Mouse (Mus musculus): ENCODE results near the gene Pole3. TPM values are rescaled to one million over a fixed set of nuclear protein-coding genes. Genes with fewer than 3 reads are reported as not detected.

Pole3 gene
- polyA plus RNA-seq, 1 experiment: 31.3 TPM

DNA sequence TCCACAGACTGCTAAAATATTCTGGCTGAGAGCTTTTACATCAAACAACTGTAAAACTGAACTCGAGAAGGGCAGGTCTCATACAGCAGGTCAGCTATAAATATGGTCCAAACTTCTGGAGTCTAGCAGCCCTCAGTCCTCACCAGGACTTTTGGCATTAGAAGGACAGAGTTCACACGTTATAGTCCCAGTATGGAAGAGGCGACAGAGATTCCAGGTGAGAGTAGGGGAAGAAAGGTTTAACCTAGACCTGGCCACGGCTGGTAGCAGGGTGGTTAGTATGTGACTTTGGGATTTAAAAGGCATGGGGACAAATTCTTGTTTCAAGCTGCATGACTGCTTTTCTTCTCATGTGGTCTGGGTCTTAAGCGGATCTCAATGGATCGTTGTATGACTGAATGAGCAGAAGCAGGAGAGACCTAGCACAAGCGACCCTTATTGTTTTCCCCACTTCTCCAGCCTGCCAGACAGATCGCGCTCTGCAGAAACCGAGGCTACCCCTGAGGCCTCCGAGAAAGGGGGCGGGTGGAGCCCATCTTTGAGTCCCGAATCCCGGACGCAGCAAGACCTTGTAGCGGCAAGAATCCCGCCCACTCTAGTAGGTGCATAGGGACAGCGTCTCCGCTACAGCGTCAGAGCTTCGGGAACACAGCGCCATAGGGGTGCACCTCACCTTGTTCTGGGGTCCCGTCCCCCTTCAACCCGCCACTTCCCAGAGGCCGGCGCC is 5.6 kb downstream of the Pole3 start:
- no peak for DNase-seq (ENCODE audit: extremely low spot score in 1 of 2, low spot score in 1 of 2)

DNA sequence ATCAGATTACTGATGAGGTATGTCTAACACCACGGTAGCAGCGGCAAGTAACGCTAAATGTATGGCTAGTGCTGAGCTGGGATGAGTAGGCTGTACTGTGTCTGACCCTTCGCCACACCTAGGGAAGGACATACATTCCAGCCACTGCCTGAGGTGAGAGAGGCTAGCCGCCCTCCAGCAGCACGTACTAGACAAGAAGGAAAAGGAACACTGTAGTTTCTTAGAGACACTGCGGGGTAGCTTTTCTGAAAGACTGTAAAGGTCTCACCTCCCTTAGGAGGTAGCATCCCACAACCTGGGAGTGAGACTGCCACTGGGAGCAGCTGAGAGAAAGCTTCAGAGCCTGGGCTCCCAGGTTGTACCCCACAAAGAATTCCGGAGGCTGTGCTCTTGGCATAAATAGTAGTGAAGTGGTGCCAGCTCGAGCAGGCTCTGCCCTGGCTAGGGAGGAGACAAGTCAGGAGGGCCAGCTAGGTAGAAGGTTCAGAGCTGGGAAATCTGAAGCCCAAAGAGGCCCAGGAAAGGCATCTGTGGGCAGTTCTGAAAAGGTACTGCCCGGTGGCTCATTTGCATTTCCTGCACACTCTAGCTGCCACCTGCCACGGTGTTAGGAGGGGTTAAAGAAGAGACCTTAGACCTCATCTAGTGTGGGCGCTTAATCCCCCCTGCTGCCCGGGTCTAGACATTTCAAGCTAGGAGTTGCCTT is 6.3 kb downstream of the Pole3 start:
- no peak for DNase-seq (ENCODE audit: extremely low spot score in 1 of 2, low spot score in 1 of 2)

DNA sequence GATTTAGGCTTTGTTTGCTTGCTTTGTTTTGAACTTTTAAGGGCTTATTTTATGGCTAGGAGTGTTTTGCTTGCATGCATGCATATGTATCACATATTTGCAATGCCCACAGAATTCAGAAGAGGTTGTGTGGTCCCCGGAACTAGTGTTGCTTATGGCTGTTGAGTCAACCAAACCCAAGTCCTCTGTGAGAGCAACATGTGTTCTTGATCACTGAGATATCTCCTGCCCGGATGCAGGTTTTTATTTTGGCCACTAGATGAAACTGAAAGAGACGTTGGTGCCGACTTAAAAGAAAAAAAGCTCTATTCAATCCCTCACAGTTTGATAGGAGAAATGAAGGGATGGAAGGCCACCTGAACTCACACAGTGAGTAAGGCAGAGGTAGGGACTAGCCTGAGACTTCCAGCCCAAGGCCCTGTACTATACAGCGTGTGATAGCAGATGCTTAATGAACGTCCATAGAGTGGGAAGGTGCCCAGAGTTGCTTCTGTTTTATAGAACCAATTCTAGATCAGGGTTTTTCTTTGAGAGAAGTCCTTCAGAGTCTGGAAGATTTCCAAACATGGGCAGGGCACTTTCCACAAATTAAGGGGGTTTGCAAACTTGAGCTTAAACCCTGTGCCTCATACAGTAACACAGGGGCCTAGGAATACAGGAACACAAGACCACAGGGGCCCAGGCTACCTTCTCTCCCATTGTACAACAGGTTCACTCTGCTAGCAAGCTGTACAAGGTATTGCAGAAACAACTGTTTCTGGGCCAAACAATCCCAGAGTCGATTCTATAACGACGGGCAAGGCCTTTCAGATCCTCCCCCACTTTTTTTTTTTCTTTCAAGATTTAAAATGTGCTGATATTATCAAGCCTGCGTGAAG is 7.1 kb downstream of the Pole3 start:
- no peak for DNase-seq (ENCODE audit: extremely low spot score in 1 of 2, low spot score in 1 of 2)

DNA sequence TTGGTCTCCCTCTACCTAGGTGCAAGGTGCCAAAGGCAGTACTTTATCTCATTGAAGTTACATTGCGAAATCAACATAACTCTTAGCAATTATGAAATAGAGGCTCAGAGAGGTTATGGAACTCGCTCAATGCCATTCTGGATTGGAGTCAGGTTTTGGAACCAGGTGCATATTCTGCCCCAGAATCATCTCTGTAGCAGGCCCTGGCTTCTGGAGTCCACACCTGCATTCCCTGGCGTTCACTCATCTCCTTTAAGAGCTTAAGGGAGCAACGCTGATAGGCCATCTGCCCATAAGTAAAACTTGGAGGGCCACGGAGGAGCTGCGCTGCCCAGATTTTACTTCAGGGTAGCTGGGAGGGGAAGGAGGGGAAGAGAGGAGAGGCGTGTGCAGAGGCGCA is 7.8 kb downstream of the Pole3 start:
- DNase-seq (ENCODE audit: extremely low spot score in 1 of 2, low spot score in 1 of 2): no peak

DNA sequence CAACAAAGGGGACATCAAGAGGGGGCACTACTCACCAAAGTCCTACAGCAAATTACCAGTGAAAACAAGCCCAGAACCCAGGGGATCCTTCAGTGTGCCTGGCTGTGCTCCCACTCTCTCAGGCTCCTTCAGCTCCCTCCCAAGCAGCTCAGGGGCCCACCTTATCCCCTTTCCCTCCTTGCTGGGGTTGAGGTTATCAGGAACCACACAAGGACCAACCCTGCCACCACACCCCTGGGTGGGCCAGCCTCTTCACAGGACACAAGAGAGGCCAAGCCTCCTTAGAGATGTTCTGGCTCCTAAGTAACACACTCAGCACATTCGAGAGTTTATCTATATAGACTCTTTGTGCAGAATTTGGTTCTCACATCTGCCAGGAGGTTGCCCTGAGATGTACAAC is 8.3 kb downstream of the Pole3 start:
- no peak for DNase-seq (ENCODE audit: extremely low spot score in 1 of 2, low spot score in 1 of 2)

DNA sequence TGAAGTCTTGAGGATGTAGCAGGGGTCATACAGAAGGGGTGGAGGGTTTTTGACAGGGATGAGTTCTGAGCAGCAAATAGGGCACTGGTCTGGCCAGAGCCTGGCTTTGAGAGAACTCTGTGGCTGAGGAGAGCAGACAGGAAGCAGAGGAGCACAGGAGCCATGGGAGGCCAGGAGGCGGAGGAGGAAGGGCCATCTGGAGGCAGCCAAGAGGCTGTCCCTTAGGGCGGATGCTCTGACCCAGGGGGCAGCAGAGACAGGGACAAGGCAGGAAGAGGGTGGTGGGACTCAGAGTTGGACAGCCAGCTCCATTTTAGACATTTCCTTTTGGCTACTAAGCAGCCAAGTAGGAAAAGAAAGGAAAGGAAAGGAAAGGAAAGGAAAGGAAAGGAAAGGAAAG is 8.8 kb downstream of the Pole3 start:
- DNase-seq (ENCODE audit: extremely low spot score in 1 of 2, low spot score in 1 of 2): no peak

DNA sequence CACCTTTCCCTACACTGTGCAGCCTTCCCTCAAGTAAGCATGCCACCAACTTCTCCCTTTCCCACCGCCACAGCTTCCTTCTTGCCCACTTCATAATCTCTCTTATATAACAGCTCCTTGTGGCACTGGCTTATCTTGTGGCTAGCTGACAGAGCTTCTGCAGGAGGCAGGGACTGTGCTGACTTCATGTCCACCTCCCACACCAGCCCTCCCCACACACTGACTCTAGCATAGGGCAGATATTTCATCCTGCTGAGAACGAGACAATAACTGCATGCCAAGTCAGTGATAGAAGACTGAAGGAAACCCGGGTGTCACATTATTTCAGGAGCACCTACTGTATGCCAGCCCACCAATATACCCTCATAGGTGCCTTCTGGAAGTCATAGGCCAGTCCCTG is 9.4 kb downstream of the Pole3 start:
- DNase-seq (ENCODE audit: extremely low spot score in 1 of 2, low spot score in 1 of 2): no peak

DNA sequence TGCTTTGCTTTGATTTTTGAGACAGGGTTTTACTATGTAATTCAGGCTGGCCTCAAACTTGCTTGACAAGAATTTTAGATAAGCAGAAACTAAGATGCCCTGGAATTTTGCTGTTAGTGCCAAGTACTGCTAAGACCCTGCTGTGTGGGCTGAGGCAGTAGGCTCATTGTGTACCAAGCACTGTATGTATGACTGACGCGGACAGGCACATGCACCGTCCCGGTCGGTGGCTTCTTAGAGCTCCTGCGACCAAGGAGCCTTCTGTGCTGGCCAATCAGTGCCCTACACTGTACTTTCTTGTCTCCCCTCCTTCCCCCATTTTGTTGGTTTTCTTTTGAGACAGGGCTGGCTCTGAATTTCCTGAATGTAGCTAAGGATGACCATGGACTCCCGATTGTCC is 9.9 kb downstream of the Pole3 start:
- no peak for DNase-seq (ENCODE audit: extremely low spot score in 1 of 2, low spot score in 1 of 2)

DNA sequence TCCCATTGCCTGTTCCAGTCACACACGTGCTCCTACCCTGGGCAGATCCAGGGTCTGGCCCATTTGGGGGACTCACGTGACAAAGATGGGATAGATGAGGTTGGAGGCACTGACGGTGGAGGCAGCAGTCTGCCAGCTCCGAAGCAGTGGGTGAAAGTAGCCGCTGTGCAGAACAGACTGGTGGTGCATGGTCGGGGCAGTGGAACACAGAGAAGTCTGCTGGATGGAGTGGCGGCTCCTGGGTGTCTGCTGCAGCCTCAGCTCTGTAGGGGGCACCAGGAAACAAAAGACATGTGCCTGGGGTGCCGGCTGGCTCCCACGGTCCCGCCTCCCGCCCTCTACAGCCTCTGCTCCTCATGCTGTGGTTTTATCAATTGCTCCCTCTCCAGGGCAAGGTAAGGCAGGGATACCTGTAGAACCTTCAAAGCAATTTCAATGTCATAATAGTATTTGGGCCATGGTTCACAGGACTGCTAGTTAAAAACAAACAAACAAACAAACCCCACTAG is 10.8 kb downstream of the Pole3 start:
- no peak for DNase-seq (ENCODE audit: extremely low spot score in 1 of 2, low spot score in 1 of 2)

DNA sequence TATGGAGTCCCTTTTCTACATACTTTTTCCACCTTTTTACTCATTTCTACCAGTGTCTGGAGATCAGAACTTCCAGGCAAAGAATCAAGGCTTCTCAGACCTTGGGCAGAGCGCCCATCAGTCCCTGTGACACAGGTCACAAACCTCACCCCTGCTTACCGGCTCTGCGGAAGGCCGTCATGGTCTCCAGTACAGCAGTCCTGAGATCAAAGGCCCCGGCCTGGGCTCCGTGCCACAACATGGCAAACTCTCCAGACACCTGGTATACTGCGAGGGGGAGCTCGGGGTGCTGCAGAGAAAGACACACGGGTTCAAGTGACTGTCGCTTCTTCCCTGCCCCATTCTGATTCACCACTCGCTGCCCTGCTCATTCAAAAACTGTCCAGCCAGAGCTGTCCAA is 14.9 kb downstream of the Pole3 start:
- DNase-seq (ENCODE audit: extremely low spot score in 1 of 2, low spot score in 1 of 2): no peak

DNA sequence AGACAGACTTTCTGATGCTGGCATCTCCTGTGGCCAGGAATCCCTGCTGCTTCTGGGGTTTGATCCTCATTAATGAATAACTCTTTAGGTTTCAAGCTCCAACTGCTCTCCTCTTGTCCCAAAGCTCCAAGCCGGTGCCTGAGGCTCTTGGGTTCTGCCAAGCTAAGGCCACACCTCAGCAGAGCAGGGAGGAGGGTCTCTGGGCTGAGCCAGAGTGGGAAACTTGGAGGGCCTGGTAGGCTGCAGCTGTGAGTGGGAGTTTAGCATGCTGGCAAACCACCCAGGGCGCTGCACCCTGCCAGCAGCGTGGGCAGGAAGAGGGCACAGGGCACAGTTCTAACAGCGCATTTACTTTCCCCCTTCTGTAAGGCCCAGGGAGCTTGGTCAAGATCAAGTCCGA is 16.0 kb downstream of the Pole3 start:
- DNase-seq (ENCODE audit: extremely low spot score in 1 of 2, low spot score in 1 of 2): no peak

DNA sequence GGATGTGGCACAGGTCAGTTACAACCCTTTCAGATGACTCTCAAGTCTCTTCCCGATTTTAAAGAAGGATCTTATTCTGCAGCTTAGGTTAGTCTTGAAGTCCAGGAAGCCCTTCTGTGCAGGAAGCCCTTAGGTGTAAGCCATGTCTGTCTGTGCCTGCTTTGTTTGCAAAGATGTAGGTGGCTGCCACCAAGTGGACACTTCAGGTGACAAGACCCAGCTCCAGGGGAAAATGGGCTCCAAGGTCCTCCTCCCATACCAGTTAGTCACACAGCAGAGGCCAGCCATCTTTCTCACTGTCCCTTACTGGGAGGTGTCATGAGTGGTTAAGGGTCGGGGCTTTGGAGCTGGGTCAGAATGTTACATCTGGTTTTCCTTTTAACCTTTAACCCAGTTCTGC is 18.1 kb downstream of the Pole3 start:
- no peak for DNase-seq (ENCODE audit: extremely low spot score in 1 of 2, low spot score in 1 of 2)

DNA sequence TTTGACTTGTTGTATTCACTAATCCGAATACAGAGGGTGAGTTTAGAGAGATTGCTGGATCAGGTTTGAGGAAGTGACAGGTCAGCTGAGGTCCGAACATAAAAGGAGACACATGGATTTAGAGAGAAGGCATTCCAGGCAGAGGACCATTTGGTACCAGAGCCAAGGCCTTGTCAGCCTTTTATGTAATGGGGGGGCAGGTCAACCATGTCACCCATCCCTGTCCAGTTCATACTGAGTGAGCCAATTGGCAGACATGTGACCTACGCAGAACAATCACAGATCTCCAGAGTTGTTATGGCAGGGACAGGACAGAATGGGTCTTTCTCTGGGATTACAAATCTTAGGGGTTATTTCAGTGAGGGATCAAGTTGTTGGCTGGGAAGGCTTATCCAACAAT is 18.9 kb downstream of the Pole3 start:
- no peak for DNase-seq (ENCODE audit: extremely low spot score in 1 of 2, low spot score in 1 of 2)

DNA sequence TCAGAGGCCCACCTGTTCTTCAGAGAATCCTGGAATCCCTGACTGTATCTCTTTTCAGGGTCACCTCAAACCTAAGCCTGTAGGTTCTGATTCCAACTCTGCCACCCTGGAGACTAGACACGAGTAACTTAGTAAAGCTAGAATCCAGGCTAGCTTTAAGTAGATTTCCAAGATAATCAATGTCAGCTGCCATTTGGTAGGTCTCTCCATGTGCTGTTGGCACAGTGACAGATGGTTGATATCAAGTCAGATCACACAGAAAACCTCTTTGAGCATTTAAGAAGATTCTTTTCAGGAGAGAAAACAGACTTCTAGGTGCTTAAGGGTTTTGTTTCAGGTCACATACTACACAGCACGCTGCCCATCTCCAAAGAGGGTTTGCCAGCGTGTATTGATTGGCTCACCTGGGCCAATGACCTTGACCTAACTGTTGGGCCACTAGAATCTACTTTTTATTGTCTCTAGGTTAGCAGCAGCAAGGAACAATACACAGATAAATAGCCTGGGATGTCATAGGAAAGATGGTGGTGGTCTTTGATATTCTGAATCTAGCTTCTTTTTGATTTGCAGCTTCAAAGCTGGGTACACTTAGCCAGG is 21.4 kb downstream of the Pole3 start, which contains the start of gene Hdhd3:
Gene Hdhd3 (minus strand): TSS at position 94 of the 597 bp plus-strand sequence.
- DNase-seq (ENCODE audit: extremely low spot score in 1 of 2, low spot score in 1 of 2): no peak

DNA sequence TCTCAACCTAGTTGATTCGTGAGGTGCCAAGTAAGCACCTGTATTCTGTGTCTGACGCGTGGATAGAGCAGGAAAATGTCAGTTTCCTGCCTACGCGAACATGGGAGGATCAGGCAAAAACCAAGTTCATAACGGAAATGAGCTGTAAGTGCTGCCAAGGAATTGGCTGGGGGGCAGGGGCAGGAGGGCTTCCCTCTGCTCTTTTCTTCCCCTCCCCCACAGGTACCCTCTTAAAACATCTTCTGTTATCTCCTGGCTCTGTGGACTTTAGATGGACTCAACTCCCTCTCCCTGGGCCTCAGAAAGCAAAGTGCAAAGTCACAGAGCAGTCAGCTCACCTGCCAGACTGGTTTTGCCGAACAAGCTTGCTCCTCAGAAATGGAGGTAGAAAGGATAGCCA is 21.9 kb downstream of the Pole3 start:
- no peak for DNase-seq (ENCODE audit: extremely low spot score in 1 of 2, low spot score in 1 of 2)

DNA sequence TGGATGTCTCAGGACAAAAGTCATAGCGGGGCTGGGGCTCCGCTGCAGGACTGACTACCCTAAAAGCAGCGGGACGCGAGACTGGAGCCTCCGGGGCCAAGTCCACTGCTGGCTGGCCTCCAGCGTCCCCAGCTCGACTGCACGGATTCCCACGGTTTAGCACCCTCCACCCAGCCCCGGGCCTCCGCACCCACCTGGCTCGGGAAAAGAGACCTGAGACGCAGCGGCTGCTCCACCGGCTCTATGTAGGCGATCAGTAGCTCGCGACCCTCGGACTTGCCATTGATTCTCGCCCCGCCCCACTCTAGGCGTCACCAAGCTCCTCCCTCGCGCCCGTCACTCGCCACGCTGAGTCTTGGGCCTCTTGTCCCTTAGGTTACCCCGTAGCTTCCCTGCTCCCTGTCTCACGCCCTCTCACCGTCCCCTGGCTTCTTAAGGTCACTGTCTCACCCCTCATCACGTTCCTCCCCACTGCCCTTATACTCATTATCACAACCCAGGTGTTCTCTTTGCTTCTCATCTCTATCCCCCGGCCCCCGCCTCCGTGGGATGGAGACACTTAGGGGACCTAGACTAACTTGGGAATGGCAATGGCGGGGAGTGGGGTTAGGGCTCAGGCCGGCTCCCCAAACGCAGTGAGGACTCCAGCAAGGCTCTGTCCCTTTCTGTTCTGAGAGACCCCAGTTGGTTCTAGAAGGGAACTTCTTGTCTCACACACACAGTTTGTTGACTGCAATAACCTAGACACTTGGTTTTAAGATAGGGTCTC is 22.7 kb downstream of the Pole3 start:
- DNase-seq (ENCODE audit: extremely low spot score in 1 of 2, low spot score in 1 of 2): peak; percentile 86 to 92

DNA sequence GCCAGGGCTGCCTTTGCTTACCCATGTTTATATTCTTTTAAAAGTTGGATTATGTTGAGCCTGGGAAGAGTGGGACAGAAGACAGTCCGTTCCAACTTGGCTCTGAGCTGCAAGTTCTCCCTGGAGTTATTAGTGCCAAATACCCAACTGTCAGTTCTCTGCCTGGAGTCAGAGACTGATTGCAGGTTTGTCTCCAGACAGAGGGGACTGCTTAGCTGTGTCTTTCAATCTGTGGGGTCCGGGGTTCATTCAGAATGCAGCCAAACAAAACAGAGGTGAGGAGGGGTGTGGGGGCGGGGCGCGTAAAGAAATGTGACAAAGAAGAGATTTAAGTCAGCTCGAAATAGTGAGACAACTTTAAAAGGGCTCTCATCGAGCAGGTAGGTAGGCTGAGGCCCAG is 23.3 kb downstream of the Pole3 start:
- DNase-seq (ENCODE audit: extremely low spot score in 1 of 2, low spot score in 1 of 2): no peak

DNA sequence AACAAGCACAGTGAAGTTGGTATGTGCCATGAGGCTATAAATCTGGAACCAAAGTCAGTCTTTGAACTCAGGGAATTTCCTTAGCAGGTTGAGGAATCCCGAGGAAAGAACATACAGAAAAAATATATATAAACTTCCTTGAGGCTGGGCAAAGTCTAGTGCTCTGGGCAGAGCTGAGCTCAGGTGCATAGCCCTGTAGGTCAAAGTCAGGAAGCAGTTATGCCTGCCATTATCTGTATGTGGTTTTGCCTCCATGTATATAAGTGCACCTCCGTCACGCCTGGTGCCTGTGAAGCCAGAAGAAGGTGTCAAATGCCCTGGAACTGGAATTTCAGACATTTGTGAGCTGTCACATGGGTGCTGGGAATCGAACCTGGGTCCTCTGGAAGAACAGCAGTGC is 24.1 kb downstream of the Pole3 start:
- DNase-seq (ENCODE audit: extremely low spot score in 1 of 2, low spot score in 1 of 2): no peak

DNA sequence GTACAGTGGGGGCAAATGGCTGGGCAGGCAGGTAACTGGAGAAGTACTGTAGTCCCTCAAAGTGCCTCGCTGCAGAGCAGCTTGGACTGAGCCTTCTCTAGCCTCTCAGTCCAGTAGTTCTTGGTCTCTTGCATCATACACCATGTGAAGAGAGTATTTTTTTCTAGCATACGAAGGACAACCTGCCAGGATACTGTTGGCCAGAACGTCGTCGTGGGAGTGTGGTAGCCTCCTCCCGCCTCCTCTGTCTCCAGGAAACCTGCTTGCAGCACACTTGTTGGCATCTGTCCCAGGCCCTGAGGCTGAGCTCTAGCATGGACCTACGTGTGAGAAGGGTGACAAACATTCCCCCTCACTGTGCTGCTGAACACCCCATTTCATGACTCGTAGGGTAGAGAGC is 28.1 kb downstream of the Pole3 start:
- DNase-seq (ENCODE audit: extremely low spot score in 1 of 2, low spot score in 1 of 2): peak; percentile 58 to 79

DNA sequence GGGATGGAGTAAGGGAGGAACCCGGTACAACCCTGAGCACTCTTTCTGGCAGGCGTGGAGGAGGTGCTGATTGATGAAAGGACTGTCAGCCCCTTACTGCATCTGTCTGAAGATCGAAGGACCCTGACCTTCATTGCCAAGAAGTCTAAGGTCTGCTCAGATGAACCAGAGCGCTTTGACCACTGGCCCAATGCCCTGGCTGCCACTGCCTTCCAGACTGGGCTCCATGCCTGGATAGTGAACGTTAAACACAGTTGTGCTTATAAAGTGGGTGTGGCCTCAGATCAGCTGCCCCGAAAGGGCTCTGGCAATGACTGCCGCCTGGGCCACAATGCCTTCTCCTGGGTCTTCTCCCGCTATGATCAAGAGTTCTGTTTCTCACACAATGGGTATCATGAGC is 28.9 kb downstream of the Pole3 start:
- no peak for DNase-seq (ENCODE audit: extremely low spot score in 1 of 2, low spot score in 1 of 2)

Data from frontal cortex, adult 2 months (tissue).